Mouse (Mus musculus): ENCODE measurements around the gene Smim4. TPM values are rescaled to one million over a fixed set of nuclear protein-coding genes. Genes with fewer than 3 reads are reported as not detected.

Smim4 gene
- polyA plus RNA-seq, 1 experiment from 2014 or later: 54.2 TPM

GRCm38 (mm10) chr14:31128101-31128825 is 493 bp downstream of the Smim4 start:
- peaks cover 60% of the 10 kb centered on the region for H3K4me1 ChIP-seq
- peaks cover 43% of the 10 kb centered on the region for H3K36me3 ChIP-seq
- H3K9me3 ChIP-seq (replicated peaks): no peaks in the 10 kb centered on the region
- WGBS: 2% methylated on average over 23 of the region's 23 CpGs
- peak overlapping the region; percentile 98 for H3K27ac ChIP-seq
- H3K4me3 ChIP-seq: peak overlapping the region; percentile 78
- no peaks in the 10 kb centered on the region for H3K27me3 ChIP-seq (ENCODE audit: low read depth, poor library complexity, severe bottlenecking)
- DNase-seq (ENCODE audit: low spot score): peak; percentile 58

DNA sequence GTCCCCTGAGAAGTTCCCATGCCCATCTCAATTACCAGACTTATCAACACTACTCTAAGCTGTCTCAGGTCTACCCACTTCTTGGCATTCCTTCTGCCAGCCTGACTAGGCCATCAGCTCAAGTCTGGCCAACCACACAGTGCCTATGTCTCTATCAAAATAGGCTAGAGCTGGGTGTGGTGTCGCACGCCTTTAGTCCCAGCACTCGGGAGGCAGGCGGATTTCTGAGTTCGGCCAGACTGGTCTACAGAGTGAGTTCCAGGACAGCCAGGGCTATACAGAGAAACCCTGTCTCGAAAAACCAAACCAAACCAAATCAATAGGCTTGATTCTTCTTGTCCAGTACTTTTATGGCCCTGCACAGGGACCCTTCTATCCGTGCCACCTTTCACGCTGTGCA is 1.9 kb downstream of the Smim4 start:
- peak; percentile 27 for DNase-seq (ENCODE audit: low spot score)

GRCm38 (mm10) chr14:31125106-31126075 is 3.4 kb downstream of the Smim4 start:
- H3K27ac ChIP-seq: peak overlapping the region; percentile 33
- no peaks in the 10 kb centered on the region for H3K9me3 ChIP-seq (replicated peaks)
- H3K36me3 ChIP-seq: peaks cover 62% of the 10 kb centered on the region
- H3K27me3 ChIP-seq (ENCODE audit: low read depth, poor library complexity, severe bottlenecking): no peaks in the 10 kb centered on the region
- H3K4me3 ChIP-seq: no peak overlapping the region
- 58% methylated on average over 9 of the region's 9 CpGs for WGBS
- peak; percentile 31 for DNase-seq (ENCODE audit: low spot score)
- H3K4me1 ChIP-seq: peaks cover 35% of the 10 kb centered on the region

More for the DNA sequence above, 1.9 kb downstream of the Smim4 start:
- Histone ChIP-seq H3K27me3 (ENCODE audit: low read depth, poor library complexity, severe bottlenecking) (no peaks in the 10 kb centered on the region), H3K36me3 (peaks cover 47% of the 10 kb centered on the region), H3K9me3 (replicated peaks) (no peaks in the 10 kb centered on the region), H3K4me1 (peaks cover 46% of the 10 kb centered on the region), H3K27ac (no peak overlapping the region), H3K4me3 (peak overlapping the region; percentile 78)
- WGBS: 95% methylated on average over 8 of the region's 8 CpGs

DNA sequence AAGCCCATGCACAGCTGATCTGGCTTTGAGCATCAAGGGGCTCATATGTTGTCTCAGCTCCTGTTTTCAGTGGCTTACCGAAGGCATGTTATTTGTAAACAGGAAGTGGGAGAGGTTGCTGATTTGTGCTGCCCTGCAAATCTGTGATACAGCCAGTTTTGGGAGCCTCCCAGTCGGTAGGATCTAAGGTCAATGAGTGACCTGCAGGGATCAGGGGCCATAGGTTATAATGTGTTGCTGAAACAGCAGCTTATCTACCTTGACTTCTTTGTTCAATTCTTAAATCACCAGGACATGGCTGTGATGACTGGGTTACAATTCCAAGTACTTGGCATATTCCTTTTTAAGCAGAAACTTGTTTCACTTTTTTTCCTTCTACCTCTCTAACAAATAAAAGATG is 13.2 kb downstream of the Smim4 start:
- Histone ChIP-seq H3K9me3 (replicated peaks) (no peaks in the 10 kb centered on the region), H3K36me3 (peaks cover 97% of the 10 kb centered on the region), H3K27me3 (ENCODE audit: low read depth, poor library complexity, severe bottlenecking) (no peaks in the 10 kb centered on the region), H3K4me1 (no peaks in the 10 kb centered on the region), H3K27ac (no peak overlapping the region), H3K4me3 (no peak overlapping the region)
- WGBS: 74% methylated on average over 2 of the region's 2 CpGs
- DNase-seq (ENCODE audit: low spot score): no peak

GRCm38 (mm10) chr14:31114011-31114410 is 14.7 kb downstream of the Smim4 start:
- no peak overlapping the region for H3K27ac ChIP-seq
- H3K27me3 ChIP-seq (ENCODE audit: low read depth, poor library complexity, severe bottlenecking): no peaks in the 10 kb centered on the region
- no peaks in the 10 kb centered on the region for H3K4me1 ChIP-seq
- H3K4me3 ChIP-seq: no peak overlapping the region
- H3K36me3 ChIP-seq: peaks cover 100% of the 10 kb centered on the region
- WGBS: 76% methylated on average over 3 of the region's 3 CpGs
- H3K9me3 ChIP-seq (replicated peaks): no peaks in the 10 kb centered on the region
- DNase-seq (ENCODE audit: low spot score): no peak

DNA sequence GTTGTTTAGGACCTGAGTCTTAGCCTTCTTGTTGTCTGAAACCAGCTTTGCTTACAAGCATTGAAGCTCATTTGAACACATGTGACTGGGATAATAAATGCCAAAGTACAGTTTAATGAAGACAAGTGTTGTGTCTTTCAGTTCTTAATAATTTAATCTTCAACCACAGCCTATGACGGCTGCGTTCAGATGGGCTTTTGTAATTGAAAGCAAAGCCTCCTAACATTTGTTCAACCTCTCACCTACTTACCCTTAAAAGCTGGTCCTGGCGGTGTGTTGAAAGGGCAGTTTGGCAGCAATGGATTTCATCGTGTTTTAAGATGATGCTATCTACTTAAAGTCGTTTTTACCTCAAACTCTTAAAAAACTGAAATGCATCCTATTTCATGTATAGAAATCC is 16.6 kb downstream of the Smim4 start:
- DNase-seq (ENCODE audit: low spot score): no peak
- Histone ChIP-seq H3K4me3 (no peak overlapping the region), H3K4me1 (no peaks in the 10 kb centered on the region), H3K27ac (no peak overlapping the region), H3K9me3 (replicated peaks) (no peaks in the 10 kb centered on the region), H3K36me3 (peaks cover 100% of the 10 kb centered on the region), H3K27me3 (ENCODE audit: low read depth, poor library complexity, severe bottlenecking) (no peaks in the 10 kb centered on the region)
- WGBS: 90% methylated on average over 5 of the region's 5 CpGs

- Histone ChIP-seq H3K4me1 (no peaks in the 10 kb centered on the region), H3K27ac (no peak overlapping the region), H3K4me3 (no peak overlapping the region), H3K36me3 (peaks cover 100% of the 10 kb centered on the region), H3K9me3 (replicated peaks) (no peaks in the 10 kb centered on the region), H3K27me3 (ENCODE audit: low read depth, poor library complexity, severe bottlenecking) (no peaks in the 10 kb centered on the region)
- DNase-seq (ENCODE audit: low spot score): no peak
- WGBS: 91% methylated on average over 3 of the region's 3 CpGs
These were observed 18.1 kb downstream of the Smim4 start for GRCm38 (mm10) chr14:31110613-31111012.

- WGBS: 90% methylated on average over 2 of the region's 2 CpGs
- Histone ChIP-seq H3K4me3 (no peak overlapping the region), H3K9me3 (replicated peaks) (no peaks in the 10 kb centered on the region), H3K36me3 (peaks cover 96% of the 10 kb centered on the region), H3K4me1 (no peaks in the 10 kb centered on the region), H3K27ac (no peak overlapping the region), H3K27me3 (ENCODE audit: low read depth, poor library complexity, severe bottlenecking) (no peaks in the 10 kb centered on the region)
- no peak for DNase-seq (ENCODE audit: low spot score)
These were observed 23.6 kb downstream of the Smim4 start for GRCm38 (mm10) chr14:31105156-31105555.

GRCm38 (mm10) chr14:31089918-31090317 is 38.8 kb downstream of the Smim4 start:
- H3K27me3 ChIP-seq (ENCODE audit: low read depth, poor library complexity, severe bottlenecking): no peaks in the 10 kb centered on the region
- no peak for DNase-seq (ENCODE audit: low spot score)
- no peak overlapping the region for H3K4me3 ChIP-seq
- H3K27ac ChIP-seq: no peak overlapping the region
- no peaks in the 10 kb centered on the region for H3K4me1 ChIP-seq
- 96% methylated on average over 1 of the region's 1 CpGs for WGBS
- H3K36me3 ChIP-seq: peaks cover 99% of the 10 kb centered on the region
- no peaks in the 10 kb centered on the region for H3K9me3 ChIP-seq (replicated peaks)

GRCm38 (mm10) chr14:31088515-31088914 is 40.2 kb downstream of the Smim4 start:
- H3K27ac ChIP-seq: no peak overlapping the region
- H3K4me1 ChIP-seq: no peaks in the 10 kb centered on the region
- H3K9me3 ChIP-seq (replicated peaks): no peaks in the 10 kb centered on the region
- WGBS: 98% methylated on average over 2 of the region's 2 CpGs
- DNase-seq (ENCODE audit: low spot score): no peak
- H3K36me3 ChIP-seq: peaks cover 100% of the 10 kb centered on the region
- no peaks in the 10 kb centered on the region for H3K27me3 ChIP-seq (ENCODE audit: low read depth, poor library complexity, severe bottlenecking)
- H3K4me3 ChIP-seq: no peak overlapping the region

DNA sequence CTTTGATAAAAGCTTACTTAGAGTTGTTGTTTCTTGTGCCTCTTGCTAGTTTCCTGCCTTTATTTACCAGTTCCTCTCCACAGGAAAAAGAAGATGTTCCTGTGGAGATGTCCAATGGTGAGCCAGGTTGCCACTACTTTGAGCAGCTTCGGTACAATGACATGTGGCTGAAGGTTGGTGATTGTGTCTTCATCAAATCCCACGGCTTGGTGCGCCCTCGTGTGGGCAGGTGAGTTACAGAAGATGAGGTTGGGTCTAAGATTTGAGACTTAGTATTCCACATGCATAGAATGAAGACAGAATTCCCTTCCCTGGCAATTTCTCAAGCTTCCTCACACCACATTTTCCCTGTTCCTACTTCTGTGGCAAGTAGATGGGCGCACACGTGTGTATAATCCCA is 41.3 kb downstream of the Smim4 start:
- Histone ChIP-seq H3K9me3 (replicated peaks) (no peaks in the 10 kb centered on the region), H3K4me3 (no peak overlapping the region), H3K27me3 (ENCODE audit: low read depth, poor library complexity, severe bottlenecking) (no peaks in the 10 kb centered on the region), H3K36me3 (peaks cover 100% of the 10 kb centered on the region), H3K27ac (no peak overlapping the region), H3K4me1 (no peaks in the 10 kb centered on the region)
- 85% methylated on average over 6 of the region's 6 CpGs for WGBS
- no peak for DNase-seq (ENCODE audit: low spot score)

DNA sequence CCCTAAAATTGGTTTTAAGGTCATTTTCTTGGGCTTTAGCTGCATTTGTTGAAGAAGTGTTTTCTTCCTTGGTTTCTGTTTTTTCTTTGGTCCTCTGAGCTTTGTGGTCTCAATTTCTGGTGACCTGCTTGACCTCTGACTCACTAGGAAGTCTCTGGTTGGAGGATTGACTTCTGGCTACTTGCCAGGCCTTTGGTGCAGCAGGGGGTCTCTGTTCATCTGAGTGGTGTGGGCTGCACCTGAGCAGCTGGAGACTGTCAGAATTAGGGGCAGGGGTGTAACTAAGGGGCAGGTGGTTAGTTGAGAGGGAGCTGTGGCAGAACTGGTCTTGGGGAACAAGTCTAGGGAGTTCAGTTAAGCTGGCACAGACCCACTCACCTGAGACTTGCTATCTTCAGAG is 47.6 kb downstream of the Smim4 start:
- Histone ChIP-seq H3K36me3 (peaks cover 96% of the 10 kb centered on the region), H3K4me3 (no peak overlapping the region), H3K9me3 (replicated peaks) (no peaks in the 10 kb centered on the region), H3K27ac (no peak overlapping the region), H3K27me3 (ENCODE audit: low read depth, poor library complexity, severe bottlenecking) (no peaks in the 10 kb centered on the region), H3K4me1 (no peaks in the 10 kb centered on the region)
- DNase-seq (ENCODE audit: low spot score): no peak

All from limb, embryonic 10.5 days (tissue).